Mouse (Mus musculus) left cerebral cortex, adult 2 months (tissue): ENCODE results near the gene Rab15. TPM values are rescaled to one million over a fixed set of nuclear protein-coding genes. Genes with fewer than 3 reads are reported as not detected.
"Not testable (repeated sequence)": the region's sequence is repeated elsewhere in the genome, so short reads cannot be mapped to it uniquely, and the experiment has no call there.

Experiments
- DNase-seq, 2 experiments: peaks; one replicate each; pipeline ENCODE4 v3.0.0; 2021 to 2022; ENCODE audit warnings: low spot score in 2 of 2, mixed read lengths in 1 of 2; ENCODE audit errors: extremely low spot score in 1 of 2
- H3K27ac ChIP-seq: fragments of 200-600 bp; 2 replicates; pipeline ENCODE4 v1.8.1; 2022
- H3K4me3 ChIP-seq: fragments of 200-600 bp; 2 replicates; pipeline ENCODE4 v1.8.1; 2022
- CTCF ChIP-seq: fragments of 200-600 bp; IDR thresholded peaks from 2 replicates; pipeline ENCODE4 v1.8.1; 2022; ENCODE audit warnings: antibody characterized with exemption, mild to moderate bottlenecking, moderate library complexity
- intact Hi-C: fragments of 180-260 bp; cut with DNase I; formaldehyde crosslinking; loops from one replicate; pipeline ENCODE4 v1.15.1; 2025
- total RNA-seq, 2 experiments: library from RNA; stranded (reverse); gene quantifications; 2 replicates each; pipeline ENCODE4 v1.2.3; 2021

The Rab15 gene
- total RNA-seq, 2 experiments from 2014 or later = 271 to 278 TPM

DNA sequence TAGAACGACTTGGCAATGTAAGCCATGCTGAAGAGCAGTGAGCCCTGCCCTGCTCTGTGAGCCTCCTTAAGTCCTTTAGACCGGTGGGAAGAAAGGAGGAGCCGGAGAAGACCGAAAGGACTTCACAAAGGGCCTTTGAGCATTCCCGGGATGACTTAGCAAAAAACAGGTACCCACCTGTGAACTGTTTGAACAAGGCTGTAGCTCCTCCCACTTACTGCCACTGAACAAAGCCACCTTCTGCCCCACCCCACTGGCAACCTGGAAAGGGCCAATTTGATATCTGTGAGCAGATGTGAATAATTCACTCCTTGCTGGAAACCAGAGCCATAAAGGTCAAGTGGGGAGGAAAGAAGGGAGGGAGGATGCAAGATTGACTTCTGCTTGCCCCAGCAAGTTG lies 27.4 kb downstream of the Rab15 start, which contains the start of gene Gpx2:
Gene Gpx2 (minus strand): TSS at position 205 of the 400 bp plus-strand sequence.
- no peak for DNase-seq

DNA sequence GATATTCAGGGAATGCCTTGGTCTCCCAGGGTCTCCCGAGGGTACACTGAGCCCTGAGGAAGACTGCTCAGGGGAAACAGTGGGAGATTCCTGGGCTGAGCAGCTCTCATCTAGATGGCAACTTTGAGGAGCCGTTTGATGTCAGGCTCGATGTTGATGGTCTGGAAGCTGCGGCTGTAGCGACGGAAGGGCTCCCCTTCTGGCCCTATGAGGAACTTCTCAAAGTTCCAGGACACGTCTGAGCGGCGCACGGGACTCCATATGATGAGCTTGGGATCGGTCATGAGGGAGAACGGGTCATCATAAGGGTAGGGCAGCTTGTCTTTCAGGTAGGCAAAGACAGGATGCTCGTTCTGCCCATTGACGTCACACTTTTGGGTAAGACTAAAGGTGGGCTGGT lies 30.2 kb downstream of the Rab15 start:
- H3K27ac ChIP-seq, DNase-seq, intact Hi-C loops, H3K4me3 ChIP-seq: not testable (repeated sequence)

More for the DNA sequence above, 27.4 kb downstream of the Rab15 start, which contains the start of gene Gpx2:
- Histone ChIP-seq H3K4me3 (no peak within 1 kb of the TSS), H3K27ac (no peak within 1 kb of the TSS)
- intact Hi-C loops = no loop called here
- no peak for TF ChIP-seq CTCF

DNA sequence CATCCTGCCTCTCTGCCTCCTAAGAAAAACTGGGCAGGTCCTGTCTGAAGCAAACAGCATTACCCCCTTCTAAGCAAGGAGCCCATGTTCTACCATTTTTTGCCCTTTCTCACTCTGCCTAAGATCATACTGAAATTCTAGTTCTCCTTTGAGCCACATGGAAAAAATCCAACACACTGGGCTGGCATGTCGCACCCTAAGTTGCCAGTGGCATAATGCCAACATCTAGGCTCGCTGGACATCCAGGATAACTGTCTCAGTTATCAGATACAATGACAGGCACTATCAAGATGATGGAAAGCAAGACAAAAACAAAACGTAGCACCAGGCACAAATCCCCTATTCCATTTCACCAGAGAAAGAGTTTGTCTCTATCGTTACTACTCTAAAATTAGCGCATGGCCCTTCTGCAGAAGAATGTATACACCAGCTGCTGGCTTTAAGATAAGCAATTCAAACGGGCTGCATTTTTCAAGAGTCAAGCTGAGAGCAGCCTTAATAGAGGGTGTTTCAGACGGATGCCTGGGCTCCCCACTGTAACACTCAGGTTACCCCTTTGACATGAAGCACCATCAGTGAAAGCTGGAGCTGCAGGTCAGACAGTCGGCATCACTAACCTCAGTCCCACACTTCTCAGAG lies 32.1 kb downstream of the Rab15 start:
- H3K4me3 ChIP-seq = no peak overlapping the region
- intact Hi-C loops = no loop called here
- no peak for TF ChIP-seq CTCF

DNA sequence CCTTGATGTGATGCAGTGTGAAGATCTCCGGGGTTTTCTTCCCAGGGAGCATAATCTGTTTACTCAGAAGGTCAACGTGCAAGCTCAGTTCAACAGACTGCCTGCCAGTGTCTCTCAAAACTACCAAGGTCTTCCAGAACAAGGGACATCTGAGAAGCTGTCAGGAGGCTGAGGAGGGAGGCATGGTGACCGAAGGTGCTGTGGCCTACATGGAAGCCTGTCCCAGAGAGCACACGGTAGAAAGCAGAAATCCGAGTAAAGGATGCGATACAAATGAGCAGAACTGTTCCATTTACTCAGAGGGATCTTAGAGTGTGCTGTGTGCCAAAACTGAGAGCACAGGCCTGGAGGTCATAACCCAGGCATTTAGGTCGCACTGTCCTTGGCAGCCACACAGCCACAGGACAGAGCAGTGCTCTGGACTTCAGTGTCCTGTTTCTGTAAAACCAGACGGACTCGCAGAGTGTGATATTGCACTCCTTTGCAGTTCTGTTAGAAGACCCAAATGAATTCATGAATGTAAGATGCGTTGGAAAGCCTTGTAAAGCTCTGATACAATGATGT lies 38.6 kb downstream of the Rab15 start:
- no peak for TF ChIP-seq CTCF
- DNase-seq = no peak
- Histone ChIP-seq H3K27ac (no peak overlapping the region), H3K4me3 (no peak overlapping the region)
- intact Hi-C loops = no loop called here

More for the DNA sequence above, 32.1 kb downstream of the Rab15 start:
- DNase-seq = no peak
- H3K27ac ChIP-seq = peak overlapping the region; percentile 53

DNA sequence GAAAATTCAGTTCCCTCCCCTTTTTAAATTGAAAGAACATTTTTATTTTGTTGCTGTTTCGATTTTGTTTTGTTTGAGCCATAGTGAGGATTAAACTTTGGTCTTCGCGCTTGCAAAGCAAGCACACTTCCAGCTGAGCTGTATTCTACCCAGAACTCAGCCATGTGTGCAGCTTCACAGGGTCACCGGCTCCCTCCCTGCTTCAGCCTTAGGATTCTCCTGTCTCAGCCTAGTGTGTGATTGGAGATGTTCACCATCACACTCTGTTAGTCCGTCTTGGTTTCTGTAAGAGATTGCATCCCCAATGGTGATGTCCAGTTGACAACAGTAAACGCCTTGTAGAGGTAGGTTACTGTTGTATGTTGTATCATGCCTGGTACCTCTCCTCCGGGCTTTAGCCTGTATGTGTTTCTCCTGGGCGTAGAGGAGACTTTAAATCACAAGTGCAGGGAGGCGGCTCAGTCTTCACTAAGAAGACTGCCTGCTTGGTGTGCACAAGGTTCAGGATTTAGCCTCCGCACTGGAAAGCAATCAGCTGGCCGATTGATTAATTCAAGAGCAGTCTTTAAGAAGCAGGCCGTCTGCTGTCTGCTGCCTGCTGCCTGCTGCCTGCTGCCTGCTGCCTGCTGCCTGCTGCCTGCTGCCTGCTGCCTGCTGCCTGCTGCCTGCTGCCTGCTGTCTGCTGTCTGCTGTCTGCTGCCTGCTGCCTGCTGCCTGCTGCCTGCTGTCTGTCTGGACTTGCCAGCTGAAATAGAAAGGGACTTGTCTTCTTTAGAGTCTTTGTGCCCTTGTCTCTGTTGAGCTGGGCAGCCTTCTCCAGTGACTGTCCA lies 41.9 kb downstream of the Rab15 start:
- DNase-seq = no peak
- Histone ChIP-seq H3K4me3 (no peak overlapping the region), H3K27ac (no peak overlapping the region)
- intact Hi-C loops = no loop called here
- TF ChIP-seq CTCF = no peak

DNA sequence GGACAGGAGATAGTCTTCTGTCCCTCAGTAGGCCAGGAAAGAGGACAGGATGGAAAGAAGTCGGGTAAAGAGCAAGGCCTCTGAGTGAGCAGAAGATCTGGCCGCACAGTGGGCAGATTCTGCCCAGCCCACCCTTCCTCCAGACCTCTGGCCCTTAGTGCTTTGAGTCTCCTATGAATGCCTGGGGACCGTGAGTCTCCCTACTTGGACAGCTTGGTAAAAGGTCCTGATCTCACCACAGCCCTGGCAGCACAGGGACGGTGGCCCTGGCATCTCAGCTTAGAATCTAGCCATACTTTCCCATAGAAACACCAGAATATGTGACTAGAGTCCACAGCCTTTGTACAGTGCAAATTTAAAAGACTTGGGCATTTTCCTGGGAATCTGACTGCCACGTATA lies 42.8 kb downstream of the Rab15 start:
- no peak for TF ChIP-seq CTCF
- intact Hi-C loops = no loop called here
- no peak overlapping the region for H3K4me3 ChIP-seq
- no peak for DNase-seq
- no peak overlapping the region for H3K27ac ChIP-seq

DNA sequence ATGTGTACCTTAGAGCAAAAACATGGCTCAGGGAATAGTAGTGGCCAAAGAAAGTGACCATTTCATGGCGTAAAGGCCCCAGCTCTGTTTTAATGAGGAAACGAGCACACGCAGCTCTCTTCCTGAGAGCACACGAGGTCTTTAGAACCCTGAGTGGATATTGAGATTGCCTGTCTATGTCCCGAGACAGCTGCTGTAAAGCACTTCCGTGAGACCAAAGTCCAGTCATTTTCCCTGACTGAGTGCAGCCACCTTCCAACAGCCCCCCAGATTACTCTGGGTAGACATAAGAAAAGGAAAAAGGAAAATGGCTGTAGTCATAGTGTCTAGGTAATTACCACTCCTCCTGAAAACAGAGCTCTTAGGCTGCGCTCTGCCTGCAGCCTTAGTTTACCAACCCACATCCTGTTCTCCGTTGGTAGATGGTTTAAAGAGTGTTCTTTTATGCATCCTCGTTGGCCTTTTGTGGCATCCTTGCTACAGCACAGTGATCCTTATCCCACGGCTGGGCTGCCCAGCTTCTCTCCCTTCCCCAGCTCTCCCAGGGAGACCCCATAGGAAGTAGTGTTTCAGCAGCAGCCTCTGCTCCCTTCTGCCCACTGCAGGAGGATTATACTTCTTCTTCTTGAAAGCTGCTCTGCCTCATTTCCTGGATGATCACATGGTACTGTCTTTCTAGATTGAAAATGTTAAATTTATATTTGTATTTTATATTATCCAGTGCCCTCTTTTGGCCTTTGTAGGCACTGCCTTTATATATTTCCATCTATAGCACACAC lies 44.2 kb downstream of the Rab15 start:
- Histone ChIP-seq H3K27ac (no peak overlapping the region), H3K4me3 (no peak overlapping the region)
- no peak for DNase-seq
- TF ChIP-seq CTCF = no peak; the same call in 1 of the 2 replicates
- intact Hi-C loops = no loop called here

DNA sequence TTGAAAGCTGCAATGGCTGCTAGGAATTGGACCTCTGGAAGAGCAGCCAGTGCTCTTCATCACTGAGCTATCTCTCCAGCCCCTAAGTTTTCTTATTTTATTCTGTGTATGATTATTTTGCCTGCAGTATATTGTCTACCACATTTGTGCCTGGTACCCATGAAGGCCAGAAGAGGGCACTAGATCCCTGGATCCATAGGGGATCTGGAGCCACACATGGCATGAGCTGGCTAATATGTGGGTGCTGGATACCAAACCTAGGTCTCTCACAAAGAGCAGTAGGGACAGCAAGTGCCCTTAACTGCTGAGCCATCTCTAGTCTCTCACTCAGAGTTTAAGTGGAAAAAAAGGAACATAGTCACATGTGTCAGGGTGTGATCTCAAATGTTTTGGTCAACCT lies 44.9 kb downstream of the Rab15 start:
- no peak overlapping the region for H3K27ac ChIP-seq

DNA sequence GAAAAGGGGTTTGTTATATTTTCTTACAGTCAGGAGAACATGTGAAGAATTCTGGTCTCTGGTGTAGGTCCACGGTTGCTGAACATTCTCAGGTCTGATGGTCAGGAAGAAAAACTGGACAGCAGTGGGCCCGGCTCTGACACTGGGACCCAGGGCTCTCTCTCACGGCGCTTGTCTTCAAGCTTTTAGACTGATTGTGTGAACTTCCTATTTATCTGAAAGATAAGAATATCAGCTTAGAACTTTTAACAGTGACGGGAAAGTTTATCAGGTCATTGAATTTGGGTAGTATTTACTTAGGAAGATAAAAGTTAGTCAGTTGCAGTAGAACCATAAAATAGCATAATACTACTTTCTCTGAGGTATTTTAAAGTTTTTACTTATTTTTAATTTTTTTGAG lies 45.8 kb downstream of the Rab15 start:
- Histone ChIP-seq H3K27ac (no peak overlapping the region), H3K4me3 (no peak overlapping the region)
- no peak for DNase-seq
- intact Hi-C loops = no loop called here
- TF ChIP-seq CTCF = no peak

More for the DNA sequence above, 44.9 kb downstream of the Rab15 start:
- intact Hi-C loops = no loop called here
- TF ChIP-seq CTCF = peak; percentile 7
- no peak for DNase-seq
- no peak overlapping the region for H3K4me3 ChIP-seq

DNA sequence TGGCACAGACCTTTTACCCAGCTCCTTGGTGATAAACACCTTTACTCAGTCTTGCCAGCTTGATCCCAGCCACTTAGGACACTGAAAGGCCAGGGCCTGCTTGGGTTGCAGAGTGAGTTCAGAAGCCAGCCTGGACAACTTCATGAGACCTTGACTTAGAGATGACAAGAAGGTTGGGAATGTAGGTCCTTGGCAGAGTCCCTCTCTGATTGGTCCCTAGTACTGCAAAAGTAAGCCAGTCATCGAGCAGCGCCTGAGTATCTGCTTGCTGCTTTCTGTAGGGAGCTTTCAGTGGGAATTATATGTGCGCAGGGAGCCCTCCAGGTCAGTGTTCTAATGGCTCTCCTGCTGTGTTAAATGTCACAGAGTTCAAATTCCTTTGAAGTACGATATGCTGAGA lies 47.6 kb downstream of the Rab15 start:
- no peak overlapping the region for H3K4me3 ChIP-seq
- no peak for TF ChIP-seq CTCF
- DNase-seq = no peak
- no peak overlapping the region for H3K27ac ChIP-seq
- intact Hi-C loops = no loop called here

DNA sequence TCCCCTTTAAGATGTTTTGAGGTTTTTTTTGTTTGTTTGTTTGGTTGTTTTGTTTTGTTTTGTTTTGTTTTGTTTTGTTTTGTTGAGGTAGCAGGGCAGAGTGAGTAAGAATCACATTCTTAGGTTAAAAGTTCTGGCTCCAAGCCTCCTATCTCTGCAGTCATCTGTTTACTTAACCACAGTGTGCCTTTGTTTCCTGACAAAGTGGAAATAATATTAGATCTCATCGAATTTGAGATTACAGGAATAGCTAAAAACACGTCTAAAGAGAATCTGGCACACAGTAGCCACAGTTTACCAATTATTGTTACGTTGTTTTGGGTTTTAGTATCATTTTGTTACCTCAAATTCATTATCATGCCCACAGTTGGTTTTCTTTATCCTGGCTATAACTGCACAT lies 48.1 kb downstream of the Rab15 start:
- no peak for TF ChIP-seq CTCF
- intact Hi-C loops = no loop called here
- DNase-seq = no peak

DNA sequence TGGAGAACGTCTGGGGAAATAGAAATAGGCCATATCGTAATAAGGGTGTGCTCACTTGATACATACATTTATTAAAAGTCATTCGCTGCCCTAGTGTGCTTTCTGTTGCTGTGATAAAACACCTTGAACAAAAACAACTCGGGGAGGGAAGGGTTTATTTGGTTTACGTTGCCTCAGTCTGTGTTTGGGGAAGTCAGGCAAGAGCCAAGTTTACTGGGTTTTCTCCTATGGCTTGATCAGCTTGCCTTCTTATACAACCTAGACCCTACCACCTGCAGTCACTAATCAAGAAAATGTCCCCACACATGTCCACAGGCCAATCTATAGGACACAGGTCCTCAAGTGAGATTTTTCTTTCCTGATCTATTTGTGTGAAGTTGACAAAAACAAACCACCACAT lies 51.2 kb downstream of the Rab15 start:
- no peak for TF ChIP-seq CTCF
- DNase-seq = no peak
- H3K4me3 ChIP-seq = no peak overlapping the region
- intact Hi-C loops = no loop called here
- H3K27ac ChIP-seq = no peak overlapping the region

More for the DNA sequence above, 48.1 kb downstream of the Rab15 start:
- Histone ChIP-seq H3K27ac (no peak overlapping the region), H3K4me3 (no peak overlapping the region)
